ENCODE assay signal across 15 mouse cellular contexts in genomic region chr12:87219362-87219761, GRCm38 (mm10). TPM values are rescaled to one million over a fixed set of nuclear protein-coding genes. Genes with fewer than 3 reads are reported as not detected.
DNase-seq lines count a peak whose midpoint lies in the region; ATAC-seq and TF ChIP-seq lines count a peak whose summit lies in the region.
"Had no signal": no experiment of that assay in that cellular context is flagged by ENCODE, and none has a peak within 500 bp of the region (broad histone marks: within the 10 kb centered on the region; RNA-seq: fewer than 3 reads in every experiment).

No protein-coding gene starts in this region.

- no peak for TF ChIP-seq POLR2A in limb, embryonic 14.5 days (IDR thresholded peaks at IDR 0.05; ENCODE audit: borderline replicate concordance, extremely low read depth, insufficient read depth, insufficient read length)

- no peak for ATAC-seq in limb, embryonic 14.5 days (ENCODE audit: low FRiP score, low read depth)
- ATAC-seq in megakaryocyte progenitor cell, adult 5-6 weeks (replicated peaks; ENCODE audit: poor library complexity), result no peak
- ATAC-seq: intestine, embryonic 16.5 days; liver, postnatal 0 days had no signal

- H3K36me3 ChIP-seq in limb, embryonic 14.5 days (ENCODE audit: control insufficient read depth, insufficient read depth, low read length), result no peaks in the 10 kb centered on the region
- no peaks in the 10 kb centered on the region for H3K36me3 ChIP-seq in limb, embryonic 10.5 days
- H3K36me3 ChIP-seq: limb, embryonic 13.5 days had no signal

- no peaks in the 10 kb centered on the region for H3K4me1 ChIP-seq in limb, embryonic 14.5 days (ENCODE audit: control insufficient read depth, insufficient read depth, low read length)
- H3K4me1 ChIP-seq in limb, embryonic 10.5 days, result peaks cover 4% of the 10 kb centered on the region

- 52% methylated on average over 7 of the region's 7 CpGs for WGBS in limb, embryonic 14.5 days
- 77% methylated on average over 7 of the region's 7 CpGs for WGBS in limb, embryonic 10.5 days

- no peak overlapping the region for H3K4me2 ChIP-seq in limb, embryonic 14.5 days (replicated peaks; ENCODE audit: low read depth, low read length, severe bottlenecking)
- H3K4me2 ChIP-seq: limb, embryonic 13.5 days had no signal

- no peaks in the 10 kb centered on the region for H3K9me3 ChIP-seq in limb, embryonic 14.5 days (ENCODE audit: control insufficient read depth, low read length)
- H3K9me3 ChIP-seq in limb, embryonic 10.5 days (replicated peaks), result no peaks in the 10 kb centered on the region
- H3K9me3 ChIP-seq: limb, embryonic 13.5 days had no signal

- no peak overlapping the region for H3K27ac ChIP-seq in limb, embryonic 14.5 days (replicated peaks; ENCODE audit: low read depth, low read length)
- no peak overlapping the region for H3K27ac ChIP-seq in limb, embryonic 10.5 days
- H3K27ac ChIP-seq: heart, adult 2 months; limb, embryonic 13.5 days had no signal

- H3K9ac ChIP-seq in limb, embryonic 14.5 days (ENCODE audit: low read depth, low read length, severe bottlenecking), result no peak overlapping the region
- H3K9ac ChIP-seq: limb, embryonic 13.5 days; liver, postnatal 0 days had no signal

- H3K4me3 ChIP-seq in limb, embryonic 14.5 days (replicated peaks; ENCODE audit: low read length), result no peak overlapping the region
- no peak overlapping the region for H3K4me3 ChIP-seq in limb, embryonic 10.5 days
- H3K4me3 ChIP-seq: erythroblast, embryonic 14.5 days; heart, adult 2 months; limb, embryonic 13.5 days had no signal

- peak; percentile 20 for DNase-seq in adrenal gland, postnatal 14 days
- no peak for DNase-seq in adrenal gland, postnatal 4 days (ENCODE audit: low spot score in 2 of 2)
- DNase-seq in heart, adult 11 months, result peak; percentile 81
- DNase-seq in heart, adult 18-20 months, result no peak
- peak; percentile 17 for DNase-seq in limb, embryonic 14.5 days (ENCODE audit: low spot score)
- no peak for DNase-seq in limb, embryonic 10.5 days (ENCODE audit: low spot score)
- DNase-seq in NIH3T3 (ENCODE audit: low read depth), result peak; percentile 53
- DNase-seq: cerebellum, adult 11 months; heart, adult 2 months; liver, postnatal 0 days; thymus, adult 18-20 months had no signal

- H3K27me3 ChIP-seq in limb, embryonic 14.5 days (ENCODE audit: control insufficient read depth, insufficient read depth, low read length), result no peaks in the 10 kb centered on the region
- H3K27me3 ChIP-seq in limb, embryonic 10.5 days (ENCODE audit: low read depth, poor library complexity, severe bottlenecking), result no peaks in the 10 kb centered on the region
- H3K27me3 ChIP-seq: limb, embryonic 13.5 days had no signal

RNA-seq across cellular contexts. Expression of gene Tmed8, which starts 19.1 kb away (rescaled TPM):
- total RNA-seq in adrenal gland, postnatal 14 days (2021), result 22.6 and 23.4 TPM in 2 replicates
- total RNA-seq in adrenal gland, postnatal 4 days (2021), result 10 to 100 TPM; 25.3 to 28.1 TPM
- 1 to 10 TPM; 6.4 to 6.7 TPM for total RNA-seq in heart, adult 18-20 months (2021)
- 6.2 and 6.8 TPM in 2 replicates for polyA plus RNA-seq in limb, embryonic 14.5 days (2012; rRNA removed)
- polyA plus RNA-seq in limb, embryonic 14.5 days (2014; fragmentation: Nextera tagmentation; extraction: Ambion mirVana), result 2.9 and 3.3 TPM in 2 replicates
- 2.5 and 2.8 TPM in 2 replicates for polyA plus RNA-seq in limb, embryonic 10.5 days (2016; fragmentation: Nextera tagmentation; extraction: Ambion mirVana)
- total RNA-seq in megakaryocyte progenitor cell, adult 5-6 weeks (2015), result 5.9 and 7.0 TPM in 2 replicates
- 6.5 and 7.5 TPM in 2 replicates for total RNA-seq in megakaryocyte progenitor cell, adult 5-6 weeks (2017)

RNA-seq across cellular contexts. Expression of gene Noxred1, which starts 19.2 kb away (rescaled TPM):
- total RNA-seq in adrenal gland, postnatal 14 days (2021), result 0.33 and 0.90 TPM in 2 replicates
- under 1 TPM; 0.17 to 0.51 TPM for total RNA-seq in adrenal gland, postnatal 4 days (2021)
- under 1 TPM; 0.46 to 0.69 TPM for total RNA-seq in heart, adult 18-20 months (2021)
- polyA plus RNA-seq in limb, embryonic 14.5 days (2012; rRNA removed), result 0.80 and 1.5 TPM in 2 replicates
- polyA plus RNA-seq in limb, embryonic 14.5 days (2014; fragmentation: Nextera tagmentation; extraction: Ambion mirVana), result 0.40 and 0.99 TPM in 2 replicates
- 0.59 and 0.94 TPM in 2 replicates for polyA plus RNA-seq in limb, embryonic 10.5 days (2016; fragmentation: Nextera tagmentation; extraction: Ambion mirVana)
- 0.30 TPM in 1 of 2 replicates, not detected in the other for total RNA-seq in megakaryocyte progenitor cell, adult 5-6 weeks (2015)
- 0.24 and 0.50 TPM in 2 replicates for total RNA-seq in megakaryocyte progenitor cell, adult 5-6 weeks (2017)

RNA-seq across cellular contexts. Expression of gene Samd15, which starts 19.8 kb away (rescaled TPM):
- total RNA-seq in adrenal gland, postnatal 14 days (2021), result 2.0 and 2.7 TPM in 2 replicates
- total RNA-seq in adrenal gland, postnatal 4 days (2021), result 1 to 10 TPM; 3.0 to 3.2 TPM
- under 1 TPM; 0.26 to 0.30 TPM for total RNA-seq in heart, adult 18-20 months (2021)
- 1.2 and 2.0 TPM in 2 replicates for polyA plus RNA-seq in limb, embryonic 14.5 days (2012; rRNA removed)
- 1.1 and 1.6 TPM in 2 replicates for polyA plus RNA-seq in limb, embryonic 14.5 days (2014; fragmentation: Nextera tagmentation; extraction: Ambion mirVana)
- 0.91 and 1.6 TPM in 2 replicates for polyA plus RNA-seq in limb, embryonic 10.5 days (2016; fragmentation: Nextera tagmentation; extraction: Ambion mirVana)
- total RNA-seq in megakaryocyte progenitor cell, adult 5-6 weeks (2015), result 0.61 and 1.2 TPM in 2 replicates
- 0.47 and 0.75 TPM in 2 replicates for total RNA-seq in megakaryocyte progenitor cell, adult 5-6 weeks (2017)
- total RNA-seq: heart, adult 2 months had no signal
- polyA plus RNA-seq: erythroblast, embryonic 14.5 days had no signal

RNA-seq across cellular contexts. Expression of gene Vipas39, which starts 46.7 kb away (rescaled TPM):
- total RNA-seq in adrenal gland, postnatal 14 days (2021), result 35.6 and 41.5 TPM in 2 replicates
- total RNA-seq in adrenal gland, postnatal 4 days (2021), result 10 to 100 TPM; 42.8 to 45.6 TPM
- 10 to 100 TPM; 22.0 to 24.6 TPM for total RNA-seq in heart, adult 18-20 months (2021)
- polyA plus RNA-seq in limb, embryonic 14.5 days (2012; rRNA removed), result 44.3 and 45.0 TPM in 2 replicates
- polyA plus RNA-seq in limb, embryonic 14.5 days (2014; fragmentation: Nextera tagmentation; extraction: Ambion mirVana), result 42.1 and 52.5 TPM in 2 replicates
- 50.5 and 56.7 TPM in 2 replicates for polyA plus RNA-seq in limb, embryonic 10.5 days (2016; fragmentation: Nextera tagmentation; extraction: Ambion mirVana)
- total RNA-seq in megakaryocyte progenitor cell, adult 5-6 weeks (2015), result 40.1 and 42.7 TPM in 2 replicates
- total RNA-seq in megakaryocyte progenitor cell, adult 5-6 weeks (2017), result 24.7 and 29.4 TPM in 2 replicates

RNA-seq across cellular contexts. Expression of gene Ahsa1, which starts 46.9 kb away (rescaled TPM):
- total RNA-seq in adrenal gland, postnatal 14 days (2021), result 139 and 160 TPM in 2 replicates
- total RNA-seq in adrenal gland, postnatal 4 days (2021), result 100 to 1,000 TPM; 119 to 129 TPM
- total RNA-seq in heart, adult 18-20 months (2021), result 100 to 1,000 TPM; 155 to 174 TPM
- 120 and 187 TPM in 2 replicates for polyA plus RNA-seq in limb, embryonic 14.5 days (2012; rRNA removed)
- polyA plus RNA-seq in limb, embryonic 14.5 days (2014; fragmentation: Nextera tagmentation; extraction: Ambion mirVana), result 168 and 182 TPM in 2 replicates
- 294 and 332 TPM in 2 replicates for polyA plus RNA-seq in limb, embryonic 10.5 days (2016; fragmentation: Nextera tagmentation; extraction: Ambion mirVana)
- 97.9 and 114 TPM in 2 replicates for total RNA-seq in megakaryocyte progenitor cell, adult 5-6 weeks (2015)
- total RNA-seq in megakaryocyte progenitor cell, adult 5-6 weeks (2017), result 313 and 335 TPM in 2 replicates

Comparison
In these comparisons a context has a peak if more than half of its experiments do, and no peak if none do; other contexts are left out.
1. DNase-seq: peak in adrenal gland, postnatal 14 days (single experiment), heart, adult 11 months (single experiment), limb, embryonic 14.5 days (single experiment) and NIH3T3 (single experiment); none in adrenal gland, postnatal 4 days (0 of 2), heart, adult 18-20 months (0 of 2) and limb, embryonic 10.5 days (single experiment).